Mouse (Mus musculus) urinary bladder, postnatal 4 days (tissue): ENCODE measurements around the gene Sipa1l2.
"Not testable (repeated sequence)": the region's sequence is repeated elsewhere in the genome, so short reads cannot be mapped to it uniquely, and the experiment has no call there.

Source experiments
- DNase-seq, 2 experiments: peaks; one replicate each; pipeline ENCODE4 v3.0.0; 2021 to 2022; ENCODE audit warnings: low spot score in 2 of 2

Sipa1l2 gene

DNA sequence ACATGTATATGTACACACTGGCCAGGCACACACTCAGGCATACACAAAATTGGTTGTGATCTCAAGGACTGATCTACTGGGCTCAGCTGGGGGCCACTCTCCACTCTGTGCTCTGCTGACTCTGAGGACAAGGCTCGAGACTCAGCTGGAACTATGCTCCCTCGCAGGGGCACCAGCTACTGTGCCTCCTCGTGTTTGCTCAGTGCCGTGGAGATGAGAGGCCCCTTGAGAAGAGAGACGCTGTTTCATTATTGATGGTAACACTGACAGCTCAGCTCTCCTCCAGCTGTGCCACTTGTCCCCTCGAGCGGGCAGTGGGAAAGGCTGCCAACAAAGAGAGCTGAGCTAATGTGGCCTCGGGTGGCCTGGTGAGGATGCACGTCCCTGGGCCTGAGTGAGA, 161.9 kb downstream of the Sipa1l2 start:
- DNase-seq = no peak

- no peak for DNase-seq
Observed at GRCm38 (mm10) chr8:125406453-125406852, 163.2 kb downstream of the Sipa1l2 start.

DNA sequence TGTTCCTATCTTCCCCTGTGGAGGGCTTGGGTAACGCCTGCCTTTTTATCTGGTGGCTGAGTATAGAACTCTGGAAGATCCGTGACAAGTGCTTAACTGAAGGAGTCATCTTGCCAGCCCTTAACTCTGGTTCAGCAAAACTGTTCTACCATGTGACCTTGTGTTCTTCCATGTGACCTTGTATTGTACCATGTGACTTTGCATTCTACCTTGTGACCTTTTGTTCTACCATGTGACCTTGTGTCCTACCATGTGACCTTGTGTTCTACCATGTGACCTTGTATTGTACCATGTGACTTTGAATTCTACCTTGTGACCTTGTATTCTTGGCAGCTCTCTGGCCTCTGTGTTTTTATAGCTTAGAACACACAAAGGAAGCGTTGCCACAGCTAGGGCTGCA, 168.3 kb downstream of the Sipa1l2 start:
- DNase-seq = no peak

DNA sequence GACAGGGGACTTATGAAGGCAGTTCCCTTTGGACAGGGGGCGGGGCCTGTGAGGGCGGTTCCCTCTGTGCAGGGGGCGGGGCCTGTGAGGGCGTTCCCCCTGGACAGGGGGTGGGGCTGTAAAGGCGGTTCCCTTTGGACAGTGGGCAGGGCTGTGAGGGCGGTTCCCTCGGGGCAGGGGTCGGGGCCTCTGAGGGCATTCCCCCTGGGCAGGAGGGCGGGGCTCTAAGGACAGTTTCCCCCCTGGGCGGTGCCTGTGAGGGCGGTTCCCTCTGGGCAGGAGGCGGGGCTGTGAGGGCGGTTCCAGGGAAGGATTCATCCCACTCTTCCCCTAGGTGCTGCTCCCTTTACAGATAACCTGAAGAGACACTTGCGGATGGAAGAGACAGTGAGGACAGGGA, 171.6 kb downstream of the Sipa1l2 start:
- DNase-seq = no peak

DNA sequence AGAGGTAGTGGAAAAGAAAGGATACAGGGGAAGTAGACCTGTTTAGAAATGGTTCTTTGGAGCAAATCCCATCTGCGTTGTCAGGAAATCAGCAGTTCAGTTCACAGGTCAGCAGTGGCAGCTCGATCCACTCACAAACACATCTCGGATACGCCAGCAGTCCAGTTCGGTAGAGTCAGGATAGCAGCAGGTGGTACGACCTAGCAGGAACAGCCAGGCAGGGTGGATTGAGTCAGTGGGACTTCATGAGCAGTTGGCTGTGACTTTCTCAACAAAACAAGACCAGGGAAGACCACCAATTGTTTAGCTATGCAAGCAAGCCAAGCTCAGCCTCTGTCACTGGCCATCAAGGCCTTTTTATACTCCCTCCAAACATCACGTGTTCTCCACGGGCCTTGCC, 173.9 kb downstream of the Sipa1l2 start:
- not testable (repeated sequence) for DNase-seq

DNA sequence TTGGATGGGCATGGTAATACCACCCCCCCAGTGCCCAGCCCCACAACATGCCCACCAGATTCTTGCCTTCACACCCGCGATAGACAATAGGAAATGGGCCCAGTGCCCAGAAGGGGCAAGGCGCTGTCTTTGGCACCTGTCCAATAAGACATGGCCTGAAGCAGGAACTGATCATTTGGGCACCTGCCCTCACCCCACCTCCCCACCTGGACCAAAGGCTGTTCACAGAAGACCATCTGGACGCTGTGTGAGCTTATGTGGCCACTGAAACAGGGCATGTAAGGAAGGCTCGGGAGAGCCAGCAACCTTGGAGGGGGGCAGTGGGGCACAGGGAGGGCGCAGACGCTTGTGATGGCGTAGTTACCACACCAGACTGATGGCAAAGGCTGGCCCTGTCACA, 174.6 kb downstream of the Sipa1l2 start:
- no peak for DNase-seq

GRCm38 (mm10) chr8:125391685-125392084, 177.9 kb downstream of the Sipa1l2 start:
- no peak for DNase-seq

- DNase-seq = no peak
Observed at GRCm38 (mm10) chr8:125391271-125391670, 178.3 kb downstream of the Sipa1l2 start.

DNA sequence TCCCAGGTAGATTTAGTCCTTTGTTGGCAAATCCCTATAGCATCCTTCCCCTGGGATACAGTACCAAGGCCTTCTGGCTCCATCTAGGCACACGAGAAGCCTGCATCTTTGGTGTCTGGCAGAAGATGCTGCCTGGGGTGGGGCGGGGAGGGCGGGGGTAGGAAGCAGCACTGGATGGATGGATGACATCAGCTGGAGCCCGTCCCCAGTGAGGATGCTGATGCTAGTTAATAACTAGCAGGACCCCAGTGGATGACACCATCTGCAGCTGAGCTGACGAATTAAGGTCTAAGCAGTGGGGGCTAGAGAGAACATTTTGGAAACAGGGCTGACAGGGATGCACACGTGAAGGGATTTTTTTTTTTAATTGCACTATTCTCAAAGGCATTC, 179.1 kb downstream of the Sipa1l2 start:
- DNase-seq = no peak

- DNase-seq = peak; percentile 45 to 70
Observed at GRCm38 (mm10) chr8:125389756-125390505, 179.7 kb downstream of the Sipa1l2 start.

- DNase-seq = no peak
Observed at GRCm38 (mm10) chr8:125389280-125389679, 180.3 kb downstream of the Sipa1l2 start.

DNA sequence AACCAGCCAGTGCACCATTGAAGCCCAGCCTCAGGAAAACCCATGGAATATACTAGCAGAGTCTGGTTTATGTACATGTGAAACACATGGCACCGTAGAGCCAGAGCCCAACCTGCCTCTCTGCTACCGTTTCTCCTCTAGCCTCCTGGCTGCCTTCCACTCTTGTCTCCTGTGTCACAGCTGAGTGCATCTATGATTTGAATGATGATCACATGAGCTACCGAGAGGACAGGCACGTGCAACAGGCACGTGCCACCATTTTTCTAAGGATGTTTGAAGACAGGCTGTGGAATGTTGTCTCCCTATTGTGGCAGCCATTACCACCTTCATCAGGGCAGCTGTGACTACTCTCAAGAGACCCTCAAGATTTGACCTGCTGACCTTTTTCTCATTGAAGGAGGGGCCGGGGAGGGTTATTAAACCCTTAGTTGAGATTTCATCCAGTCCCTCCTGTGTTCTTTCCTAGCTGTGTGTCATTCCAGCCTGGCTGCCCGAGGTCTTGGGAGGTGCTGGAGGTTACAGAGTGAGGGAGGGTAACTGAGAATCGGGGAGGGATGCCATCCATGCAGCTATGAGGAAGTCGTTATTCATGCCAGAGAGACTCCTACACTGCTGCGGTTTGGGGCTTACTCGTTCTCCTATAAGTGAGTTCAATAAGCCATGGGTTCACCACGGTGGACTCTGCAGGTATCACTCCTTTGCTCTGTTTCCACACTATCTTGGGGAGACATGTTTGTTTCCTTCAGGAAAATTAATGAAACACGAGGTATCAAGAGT, 181.0 kb downstream of the Sipa1l2 start:
- no peak for DNase-seq

- DNase-seq = peak in 1 of 2 experiments; percentile 59
Observed at GRCm38 (mm10) chr8:125385519-125386150, 184.0 kb downstream of the Sipa1l2 start.

DNA sequence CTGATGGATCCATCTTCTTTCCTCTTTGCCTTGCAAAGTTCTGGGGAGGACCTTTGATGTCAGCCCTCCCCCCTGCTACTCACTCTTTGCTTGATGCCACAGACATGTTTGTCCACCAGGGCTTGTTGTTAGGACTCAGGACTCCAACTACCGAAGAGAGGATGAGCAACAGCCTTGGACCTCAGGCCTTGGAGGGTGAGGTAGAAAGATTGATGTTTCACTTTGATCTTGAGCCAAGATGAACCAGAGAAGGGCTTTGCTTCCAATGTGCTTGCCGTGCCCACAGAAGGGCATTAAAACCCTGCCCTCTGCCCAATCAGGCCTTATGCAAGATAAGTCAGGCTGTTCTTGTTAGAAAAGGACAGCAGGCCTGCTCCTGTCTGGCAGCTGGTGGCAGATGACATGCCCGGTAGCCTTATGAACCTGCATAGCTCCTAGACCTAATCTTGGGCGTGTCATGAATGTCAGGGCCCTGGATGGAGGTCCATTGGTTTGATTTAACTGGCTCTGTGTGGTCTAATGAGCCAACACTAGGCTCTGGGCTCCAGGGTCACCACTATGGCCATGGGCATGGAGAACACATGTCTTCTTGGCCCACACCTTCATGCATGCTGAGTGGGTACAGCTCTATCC, 184.9 kb downstream of the Sipa1l2 start:
- no peak for DNase-seq

DNA sequence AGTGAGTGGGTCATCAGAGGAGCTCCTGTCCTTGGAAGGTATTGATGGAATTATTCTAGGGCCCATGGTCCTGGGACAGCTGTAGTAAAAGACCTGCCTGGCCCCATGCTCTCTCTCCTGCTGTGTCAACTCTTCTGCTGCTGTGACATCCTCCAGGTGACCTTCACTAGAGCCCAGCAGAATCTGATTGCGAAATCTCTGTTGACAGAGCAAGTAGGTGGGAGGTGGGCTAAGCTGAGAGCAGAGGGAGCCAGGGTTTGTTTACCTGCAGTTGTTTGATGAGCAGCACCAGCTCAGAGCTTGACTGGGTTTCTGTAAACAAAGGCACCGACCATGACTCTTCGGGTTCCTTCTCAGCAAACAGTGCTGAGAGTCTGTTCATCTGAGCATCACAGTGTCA, 187.9 kb downstream of the Sipa1l2 start:
- DNase-seq = no peak

DNA sequence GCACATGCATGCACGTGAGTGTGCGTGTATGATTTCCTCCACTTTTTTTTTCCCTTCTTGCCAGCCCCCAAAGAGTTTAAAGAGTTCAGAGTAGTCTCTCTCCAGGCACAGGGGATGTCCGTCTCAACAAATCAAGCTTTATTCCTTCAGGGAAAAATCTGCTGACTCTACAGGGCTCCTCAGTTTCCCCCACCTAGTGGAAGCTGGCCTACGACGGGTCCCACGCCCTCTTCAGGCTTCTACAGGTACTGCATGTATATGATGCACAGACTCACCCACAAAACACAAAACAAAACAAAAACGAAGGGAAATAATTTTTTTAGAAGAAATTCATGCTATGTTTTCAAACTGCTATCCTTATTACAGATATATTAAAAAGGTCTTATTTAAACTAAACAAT, 189.7 kb downstream of the Sipa1l2 start:
- DNase-seq = no peak

- DNase-seq = no peak
Observed at GRCm38 (mm10) chr8:125379156-125379555, 190.5 kb downstream of the Sipa1l2 start.

GRCm38 (mm10) chr8:125377704-125378103, 191.9 kb downstream of the Sipa1l2 start:
- DNase-seq = no peak

GRCm38 (mm10) chr8:125376448-125376845, 193.2 kb downstream of the Sipa1l2 start:
- no peak for DNase-seq

DNA sequence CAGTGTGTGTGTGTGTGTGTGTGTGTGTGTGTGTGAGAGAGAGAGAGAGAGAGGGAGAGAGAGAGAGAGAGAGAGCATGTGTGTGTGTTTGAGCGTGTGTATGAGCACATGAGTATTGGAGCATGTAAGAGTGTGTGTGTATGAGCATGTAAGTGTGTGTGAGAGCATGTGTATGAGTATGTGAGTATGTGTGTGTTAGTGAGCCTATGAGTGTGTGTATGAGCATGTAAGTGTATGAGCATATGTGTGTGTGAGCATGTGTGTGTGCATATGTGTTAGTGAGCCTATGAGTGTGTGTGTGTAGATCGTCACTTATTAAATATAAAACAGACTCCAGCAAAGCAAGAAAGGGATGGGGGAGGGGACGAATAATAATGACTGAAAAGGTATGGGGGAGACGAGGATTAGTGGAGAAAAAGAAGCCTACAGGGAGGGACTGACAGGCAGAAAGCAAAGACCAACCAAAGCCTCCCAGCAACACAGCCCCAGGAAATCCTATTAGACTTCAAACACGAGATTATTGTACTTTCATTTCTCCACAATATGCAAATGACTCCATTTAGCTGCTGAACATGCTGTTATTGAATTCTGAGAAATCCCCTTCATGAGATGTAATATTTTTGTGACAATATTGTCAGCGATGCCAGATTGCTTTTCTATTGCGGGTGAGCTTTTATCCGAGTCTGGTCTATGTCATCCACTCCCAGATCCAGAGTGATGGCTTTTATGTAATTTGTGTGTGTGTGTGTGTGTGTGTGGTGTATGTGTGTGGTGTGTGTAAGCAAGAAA, 193.8 kb downstream of the Sipa1l2 start:
- DNase-seq = no peak

- no peak for DNase-seq
Observed at GRCm38 (mm10) chr8:125372596-125372995, 197.0 kb downstream of the Sipa1l2 start.
